Mouse (Mus musculus): ENCODE results near the gene Nphp4. TPM values are rescaled to one million over a fixed set of nuclear protein-coding genes. Genes with fewer than 3 reads are reported as not detected.
A peak's percentile ranks its signal among the peaks of the same experiment; 100 is the strongest.

Nphp4 gene
- polyA plus RNA-seq, 1 experiment from 2014 or later, result 1.7 TPM

DNA sequence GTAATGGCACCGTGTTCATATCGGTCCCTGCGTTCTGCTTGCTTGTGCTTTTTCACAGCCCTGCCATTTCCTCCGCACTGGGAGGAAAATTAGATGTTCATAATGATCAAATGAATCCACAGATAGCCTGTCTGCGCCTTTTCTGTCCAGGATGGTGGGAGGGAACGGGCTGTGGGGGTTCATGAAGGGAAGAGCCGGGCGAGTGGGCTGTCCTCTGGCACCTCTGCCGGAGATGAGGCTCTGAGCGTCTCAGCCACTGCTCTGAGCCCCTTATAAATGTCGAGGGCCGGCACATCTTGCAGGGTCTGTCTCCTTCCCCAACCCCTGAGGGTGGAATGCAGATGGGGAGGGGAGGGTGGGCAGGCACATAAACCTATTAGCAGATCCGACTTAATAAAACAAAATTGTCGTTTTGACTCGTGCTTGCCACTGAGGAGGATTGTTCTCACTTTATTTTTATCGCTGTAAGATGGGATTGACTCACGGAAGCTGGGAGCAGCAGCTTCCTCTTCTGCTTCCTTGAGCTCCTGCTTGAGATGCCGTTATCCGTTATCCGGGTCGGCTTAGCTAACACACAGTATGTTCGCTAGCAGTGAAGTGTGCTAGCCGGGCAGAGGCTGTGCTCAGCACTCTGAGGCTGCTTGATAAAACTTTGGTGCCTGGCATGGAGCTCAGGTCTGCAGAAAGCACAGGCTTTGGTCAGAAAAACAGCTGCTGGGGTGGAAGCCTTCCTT, 92.3 kb downstream of the Nphp4 start:
- Histone ChIP-seq H3K27ac (ENCODE audit: low read length) (no peak overlapping the region), H3K4me2 (ENCODE audit: low read depth, low read length) (0 out of 2 replicates have a peak overlapping the region, but pooled peaks have one; percentile 12), H3K9ac (ENCODE audit: low read depth, low read length) (no peak overlapping the region), H3K27me3 (replicated peaks; ENCODE audit: control insufficient read depth, insufficient read depth, low read length) (no peaks in the 10 kb centered on the region), H3K9me3 (ENCODE audit: control insufficient read depth, low read length) (no peaks in the 10 kb centered on the region), H3K4me3 (ENCODE audit: low read length) (no peak overlapping the region), H3K4me1 (ENCODE audit: control insufficient read depth, insufficient read depth, low read length) (no peaks in the 10 kb centered on the region), H3K36me3 (ENCODE audit: control insufficient read depth, insufficient read depth, low read length) (no peaks in the 10 kb centered on the region)
- no peak for ATAC-seq
- 41% methylated on average over 23 of the region's 23 CpGs for WGBS

- H3K4me2 ChIP-seq (ENCODE audit: low read depth, low read length), result no peak overlapping the region
- H3K4me1 ChIP-seq (ENCODE audit: control insufficient read depth, insufficient read depth, low read length), result no peaks in the 10 kb centered on the region
- H3K9me3 ChIP-seq (ENCODE audit: control insufficient read depth, low read length), result no peaks in the 10 kb centered on the region
- H3K9ac ChIP-seq (ENCODE audit: low read depth, low read length), result no peak overlapping the region
- no peaks in the 10 kb centered on the region for H3K36me3 ChIP-seq (ENCODE audit: control insufficient read depth, insufficient read depth, low read length)
- no peak overlapping the region for H3K4me3 ChIP-seq (ENCODE audit: low read length)
- peak; percentile 59 for ATAC-seq
- no peak overlapping the region for H3K27ac ChIP-seq (ENCODE audit: low read length)
- 47% methylated on average over 12 of the region's 12 CpGs for WGBS
- H3K27me3 ChIP-seq (replicated peaks; ENCODE audit: control insufficient read depth, insufficient read depth, low read length), result no peaks in the 10 kb centered on the region
Measured at GRCm38 (mm10) chr4:152574266-152574665, 97.8 kb downstream of the Nphp4 start.

DNA sequence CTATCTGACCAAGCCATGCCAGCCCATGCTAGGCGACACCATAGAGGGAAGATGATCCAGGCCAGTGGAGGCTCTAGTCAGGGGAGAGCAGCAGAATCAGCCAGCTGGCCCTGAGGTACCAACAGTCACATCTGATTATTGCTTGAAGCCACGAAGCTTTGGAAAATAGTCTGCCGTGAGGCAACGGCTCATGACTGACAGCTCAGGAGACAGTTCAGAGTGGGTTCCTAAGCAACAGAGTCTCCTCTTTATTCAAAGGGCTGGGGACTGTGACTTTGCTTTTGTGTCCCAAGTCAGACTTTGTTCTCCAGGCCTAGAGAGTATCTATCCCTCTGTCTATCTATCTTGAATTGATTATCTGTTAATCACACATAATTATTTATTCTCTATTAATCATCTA, 100.3 kb downstream of the Nphp4 start:
- Histone ChIP-seq H3K9ac (ENCODE audit: low read depth, low read length) (no peak overlapping the region), H3K4me3 (ENCODE audit: low read length) (no peak overlapping the region), H3K36me3 (ENCODE audit: control insufficient read depth, insufficient read depth, low read length) (no peaks in the 10 kb centered on the region), H3K4me1 (ENCODE audit: control insufficient read depth, insufficient read depth, low read length) (no peaks in the 10 kb centered on the region), H3K4me2 (ENCODE audit: low read depth, low read length) (no peak overlapping the region), H3K9me3 (ENCODE audit: control insufficient read depth, low read length) (no peaks in the 10 kb centered on the region), H3K27ac (ENCODE audit: low read length) (no peak overlapping the region), H3K27me3 (replicated peaks; ENCODE audit: control insufficient read depth, insufficient read depth, low read length) (no peaks in the 10 kb centered on the region)
- 69% methylated on average over 4 of the region's 4 CpGs for WGBS
- no peak for ATAC-seq

GRCm38 (mm10) chr4:152579956-152580355, 103.5 kb downstream of the Nphp4 start:
- WGBS, result 71% methylated on average over 4 of the region's 4 CpGs
- H3K9me3 ChIP-seq (ENCODE audit: control insufficient read depth, low read length), result no peaks in the 10 kb centered on the region
- H3K27me3 ChIP-seq (replicated peaks; ENCODE audit: control insufficient read depth, insufficient read depth, low read length), result no peaks in the 10 kb centered on the region
- H3K9ac ChIP-seq (ENCODE audit: low read depth, low read length), result no peak overlapping the region
- no peaks in the 10 kb centered on the region for H3K4me1 ChIP-seq (ENCODE audit: control insufficient read depth, insufficient read depth, low read length)
- ATAC-seq, result no peak
- no peaks in the 10 kb centered on the region for H3K36me3 ChIP-seq (ENCODE audit: control insufficient read depth, insufficient read depth, low read length)
- H3K27ac ChIP-seq (ENCODE audit: low read length), result no peak overlapping the region
- no peak overlapping the region for H3K4me3 ChIP-seq (ENCODE audit: low read length)
- no peak overlapping the region for H3K4me2 ChIP-seq (ENCODE audit: low read depth, low read length)

- no peaks in the 10 kb centered on the region for H3K27me3 ChIP-seq (replicated peaks; ENCODE audit: control insufficient read depth, insufficient read depth, low read length)
- no peaks in the 10 kb centered on the region for H3K9me3 ChIP-seq (ENCODE audit: control insufficient read depth, low read length)
- ATAC-seq, result no peak
- no peak overlapping the region for H3K9ac ChIP-seq (ENCODE audit: low read depth, low read length)
- H3K36me3 ChIP-seq (ENCODE audit: control insufficient read depth, insufficient read depth, low read length), result no peaks in the 10 kb centered on the region
- H3K27ac ChIP-seq (ENCODE audit: low read length), result no peak overlapping the region
- no peaks in the 10 kb centered on the region for H3K4me1 ChIP-seq (ENCODE audit: control insufficient read depth, insufficient read depth, low read length)
- no peak overlapping the region for H3K4me3 ChIP-seq (ENCODE audit: low read length)
- H3K4me2 ChIP-seq (ENCODE audit: low read depth, low read length), result no peak overlapping the region
- 37% methylated on average over 6 of the region's 6 CpGs for WGBS
Measured at GRCm38 (mm10) chr4:152582206-152582605, 105.7 kb downstream of the Nphp4 start.

GRCm38 (mm10) chr4:152583616-152584015, 107.1 kb downstream of the Nphp4 start:
- no peak for ATAC-seq
- H3K9me3 ChIP-seq (ENCODE audit: control insufficient read depth, low read length), result no peaks in the 10 kb centered on the region
- WGBS, result 67% methylated on average over 6 of the region's 6 CpGs
- H3K36me3 ChIP-seq (ENCODE audit: control insufficient read depth, insufficient read depth, low read length), result no peaks in the 10 kb centered on the region
- H3K4me2 ChIP-seq (ENCODE audit: low read depth, low read length), result no peak overlapping the region
- no peaks in the 10 kb centered on the region for H3K4me1 ChIP-seq (ENCODE audit: control insufficient read depth, insufficient read depth, low read length)
- no peak overlapping the region for H3K4me3 ChIP-seq (ENCODE audit: low read length)
- H3K27ac ChIP-seq (ENCODE audit: low read length), result no peak overlapping the region
- no peaks in the 10 kb centered on the region for H3K27me3 ChIP-seq (replicated peaks; ENCODE audit: control insufficient read depth, insufficient read depth, low read length)
- no peak overlapping the region for H3K9ac ChIP-seq (ENCODE audit: low read depth, low read length)

DNA sequence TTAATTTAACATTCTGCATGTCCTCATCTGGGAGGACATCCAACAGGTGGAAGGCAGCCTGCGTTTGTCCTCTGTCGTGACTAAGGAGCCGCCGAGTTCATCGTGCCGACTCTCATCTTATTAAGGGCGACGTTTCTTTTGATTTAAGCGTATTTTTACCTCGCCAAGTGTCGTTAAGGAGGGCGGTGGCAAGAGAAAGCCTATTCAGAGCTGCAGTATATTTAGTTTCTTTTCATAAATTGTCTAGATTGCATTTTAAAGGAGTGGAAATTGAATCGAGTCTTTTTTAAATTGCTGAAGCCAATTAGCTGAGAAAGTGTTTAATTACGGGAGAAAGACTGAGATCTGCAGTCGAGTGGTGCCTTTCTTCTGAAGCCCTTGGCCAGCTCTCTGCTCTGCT, 109.0 kb downstream of the Nphp4 start:
- Histone ChIP-seq H3K9me3 (ENCODE audit: control insufficient read depth, low read length) (no peaks in the 10 kb centered on the region), H3K27me3 (replicated peaks; ENCODE audit: control insufficient read depth, insufficient read depth, low read length) (no peaks in the 10 kb centered on the region), H3K4me2 (ENCODE audit: low read depth, low read length) (no peak overlapping the region), H3K4me3 (ENCODE audit: low read length) (no peak overlapping the region), H3K9ac (ENCODE audit: low read depth, low read length) (no peak overlapping the region), H3K27ac (ENCODE audit: low read length) (no peak overlapping the region), H3K36me3 (ENCODE audit: control insufficient read depth, insufficient read depth, low read length) (no peaks in the 10 kb centered on the region), H3K4me1 (ENCODE audit: control insufficient read depth, insufficient read depth, low read length) (no peaks in the 10 kb centered on the region)
- WGBS, result 78% methylated on average over 15 of the region's 15 CpGs
- no peak for ATAC-seq

DNA sequence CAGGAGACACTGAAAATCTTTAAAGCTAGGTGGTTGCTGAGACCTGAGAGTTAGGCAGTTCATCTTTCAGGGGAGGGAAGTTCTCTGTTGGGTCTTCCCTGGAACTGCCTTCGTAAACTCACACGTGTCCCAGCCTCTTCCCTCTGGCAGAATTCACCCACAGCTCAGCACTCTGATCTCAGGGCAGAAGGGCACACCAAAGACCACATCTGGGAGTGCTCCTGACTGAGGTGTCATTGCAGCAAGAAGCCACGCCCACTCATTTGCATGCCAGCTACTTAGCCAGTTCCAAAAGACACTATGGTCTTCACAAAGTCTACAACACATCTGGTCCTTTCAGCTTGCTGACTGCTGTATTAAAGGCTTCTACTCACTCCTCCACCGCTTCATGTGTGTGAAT, 109.7 kb downstream of the Nphp4 start:
- 32% methylated on average over 4 of the region's 4 CpGs for WGBS
- Histone ChIP-seq H3K4me3 (ENCODE audit: low read length) (no peak overlapping the region), H3K4me1 (ENCODE audit: control insufficient read depth, insufficient read depth, low read length) (no peaks in the 10 kb centered on the region), H3K4me2 (ENCODE audit: low read depth, low read length) (no peak overlapping the region), H3K27me3 (replicated peaks; ENCODE audit: control insufficient read depth, insufficient read depth, low read length) (no peaks in the 10 kb centered on the region), H3K27ac (ENCODE audit: low read length) (no peak overlapping the region), H3K9me3 (ENCODE audit: control insufficient read depth, low read length) (no peaks in the 10 kb centered on the region), H3K9ac (ENCODE audit: low read depth, low read length) (no peak overlapping the region), H3K36me3 (ENCODE audit: control insufficient read depth, insufficient read depth, low read length) (no peaks in the 10 kb centered on the region)
- no peak for ATAC-seq

DNA sequence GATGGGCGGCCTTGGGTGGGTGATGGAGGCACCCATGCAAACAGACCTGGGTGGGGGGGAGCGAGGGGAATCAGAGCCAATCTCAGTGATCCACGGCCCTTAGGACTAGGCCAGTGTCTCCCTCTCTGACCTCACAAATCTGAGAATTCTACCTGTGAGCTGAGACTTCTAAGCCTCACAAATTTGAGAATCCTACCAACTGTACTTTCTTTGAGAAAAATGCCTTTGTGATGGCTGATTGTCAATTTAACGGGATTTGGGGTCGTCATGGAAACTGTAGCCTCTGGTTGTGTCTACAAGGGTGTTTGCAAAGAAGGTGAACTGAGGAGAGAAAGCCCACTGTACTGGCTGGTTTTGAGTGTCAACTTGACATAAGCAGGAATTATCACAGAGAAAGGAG, 127.8 kb downstream of the Nphp4 start:
- ATAC-seq, result no peak
- H3K27ac ChIP-seq (ENCODE audit: low read length), result no peak overlapping the region
- 90% methylated on average over 5 of the region's 5 CpGs for WGBS

GRCm38 (mm10) chr4:152609196-152609595, 132.7 kb downstream of the Nphp4 start:
- Histone ChIP-seq H3K27me3 (replicated peaks; ENCODE audit: control insufficient read depth, insufficient read depth, low read length) (no peaks in the 10 kb centered on the region), H3K9me3 (ENCODE audit: control insufficient read depth, low read length) (no peaks in the 10 kb centered on the region), H3K27ac (ENCODE audit: low read length) (no peak overlapping the region), H3K36me3 (ENCODE audit: control insufficient read depth, insufficient read depth, low read length) (no peaks in the 10 kb centered on the region), H3K4me3 (ENCODE audit: low read length) (no peak overlapping the region), H3K4me1 (ENCODE audit: control insufficient read depth, insufficient read depth, low read length) (no peaks in the 10 kb centered on the region), H3K4me2 (ENCODE audit: low read depth, low read length) (no peak overlapping the region), H3K9ac (ENCODE audit: low read depth, low read length) (no peak overlapping the region)
- WGBS, result 84% methylated on average over 2 of the region's 2 CpGs
- ATAC-seq, result no peak

More for the DNA sequence above, 127.8 kb downstream of the Nphp4 start:
- no peak overlapping the region for H3K4me3 ChIP-seq (ENCODE audit: low read length)
- no peak overlapping the region for H3K4me2 ChIP-seq (ENCODE audit: low read depth, low read length)
- no peaks in the 10 kb centered on the region for H3K27me3 ChIP-seq (replicated peaks; ENCODE audit: control insufficient read depth, insufficient read depth, low read length)
- no peaks in the 10 kb centered on the region for H3K36me3 ChIP-seq (ENCODE audit: control insufficient read depth, insufficient read depth, low read length)
- no peak overlapping the region for H3K9ac ChIP-seq (ENCODE audit: low read depth, low read length)
- H3K4me1 ChIP-seq (ENCODE audit: control insufficient read depth, insufficient read depth, low read length), result no peaks in the 10 kb centered on the region
- no peaks in the 10 kb centered on the region for H3K9me3 ChIP-seq (ENCODE audit: control insufficient read depth, low read length)
